Mouse (Mus musculus): ENCODE measurements at regions not wholly inside any gene's neighbourhood (a gene's known extent, or its start where the extent isn't known, plus 50 kb on each side); places are given as distances from the start of the nearest gene placed in this dataset.

DNA sequence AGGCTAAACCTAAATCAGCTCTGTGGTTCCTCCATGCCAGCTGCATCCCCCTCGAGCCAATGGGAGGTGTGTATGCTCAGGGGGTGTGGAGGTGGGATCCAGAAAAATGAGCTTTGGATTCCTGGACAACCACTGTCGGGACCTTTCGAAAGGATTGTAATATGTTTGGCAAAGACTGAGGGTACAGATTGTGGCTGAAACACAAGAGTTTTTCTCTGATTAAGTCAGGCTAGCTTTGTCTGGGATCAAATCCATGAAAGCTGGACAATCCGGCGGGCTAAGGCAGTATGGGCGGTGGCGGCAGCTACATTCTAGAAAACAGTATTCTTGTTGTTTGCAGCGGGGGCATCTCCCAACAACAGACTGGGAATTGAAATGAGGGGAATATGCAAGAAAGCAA lies 93.2 kb downstream of the 2410131K14Rik start:
- Histone ChIP-seq H3K27ac (no peak overlapping the region), H3K36me3 (no peaks in the 10 kb centered on the region), H3K9ac (no peak overlapping the region), H3K4me2 (replicated peaks) (no peak overlapping the region), H3K4me3 (replicated peaks) (no peak overlapping the region), H3K9me3 (no peaks in the 10 kb centered on the region), H3K27me3 (replicated peaks) (no peaks in the 10 kb centered on the region), H3K4me1 (replicated peaks) (0 out of 2 replicates have a peak, but pooled peaks cover 4% of the 10 kb centered on the region)
- 90% methylated on average over 8 of the region's 8 CpGs for whole genome bisulfite sequencing
- no peak for ATAC-seq

DNA sequence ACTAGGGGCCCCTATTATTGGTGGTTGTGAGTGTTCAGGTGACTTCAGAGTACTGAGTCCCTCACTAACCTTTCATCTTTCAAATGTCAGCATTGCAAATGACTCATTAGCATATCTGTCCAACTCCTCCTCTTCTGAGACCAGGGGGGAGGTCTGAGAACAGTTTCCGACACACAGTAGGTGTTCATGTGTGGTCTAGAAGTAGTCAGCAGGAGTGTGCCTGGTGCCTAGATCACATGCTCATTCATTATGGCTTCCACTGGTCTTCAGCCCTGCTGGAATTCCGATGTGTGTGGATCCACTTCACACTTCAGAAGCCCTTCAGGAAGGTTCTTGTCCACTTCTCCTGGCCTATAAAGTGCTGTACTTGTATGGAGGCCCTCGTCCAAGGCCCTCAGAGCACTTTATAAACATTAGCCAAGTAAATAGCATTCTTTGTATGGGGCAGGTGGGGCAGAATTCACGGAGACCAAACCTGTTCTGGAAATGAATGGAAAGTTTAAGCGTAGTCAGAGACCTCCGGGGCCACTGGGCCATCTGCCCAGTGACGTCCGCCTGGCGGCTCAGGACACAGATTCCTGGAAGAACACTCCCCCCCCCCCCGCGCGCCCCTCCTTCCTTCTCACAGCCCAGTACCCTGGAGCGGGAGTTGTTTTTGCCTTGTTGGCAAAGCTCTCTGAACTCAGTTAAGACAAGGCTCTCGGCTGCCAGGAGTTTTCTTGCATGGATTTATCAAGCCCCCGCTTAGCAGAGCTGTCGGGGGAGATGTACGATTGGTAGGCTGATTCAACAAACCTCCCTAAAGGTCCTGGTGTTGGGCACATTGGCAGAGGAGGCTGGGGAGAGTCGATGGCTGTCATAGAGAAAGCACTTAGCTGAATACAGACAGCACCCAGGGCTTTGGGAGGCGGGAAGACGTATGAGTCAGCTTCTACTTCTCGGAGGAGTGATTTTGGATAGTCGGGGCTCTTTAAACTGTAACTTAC lies 94.9 kb downstream of the 2410131K14Rik start:
- H3K4me3 ChIP-seq (replicated peaks), result no peak overlapping the region
- 0 out of 2 replicates have a peak overlapping the region, but pooled peaks have one; percentile 1 for H3K27ac ChIP-seq
- no peak overlapping the region for H3K9ac ChIP-seq
- peaks cover 10% of the 10 kb centered on the region for H3K4me1 ChIP-seq (replicated peaks)
- no peaks in the 10 kb centered on the region for H3K36me3 ChIP-seq
- ATAC-seq, result peak; percentile 77
- H3K27me3 ChIP-seq (replicated peaks), result no peaks in the 10 kb centered on the region
- no peak overlapping the region for H3K4me2 ChIP-seq (replicated peaks)
- WGBS, result 35% methylated on average over 22 of the region's 22 CpGs
- no peaks in the 10 kb centered on the region for H3K9me3 ChIP-seq

DNA sequence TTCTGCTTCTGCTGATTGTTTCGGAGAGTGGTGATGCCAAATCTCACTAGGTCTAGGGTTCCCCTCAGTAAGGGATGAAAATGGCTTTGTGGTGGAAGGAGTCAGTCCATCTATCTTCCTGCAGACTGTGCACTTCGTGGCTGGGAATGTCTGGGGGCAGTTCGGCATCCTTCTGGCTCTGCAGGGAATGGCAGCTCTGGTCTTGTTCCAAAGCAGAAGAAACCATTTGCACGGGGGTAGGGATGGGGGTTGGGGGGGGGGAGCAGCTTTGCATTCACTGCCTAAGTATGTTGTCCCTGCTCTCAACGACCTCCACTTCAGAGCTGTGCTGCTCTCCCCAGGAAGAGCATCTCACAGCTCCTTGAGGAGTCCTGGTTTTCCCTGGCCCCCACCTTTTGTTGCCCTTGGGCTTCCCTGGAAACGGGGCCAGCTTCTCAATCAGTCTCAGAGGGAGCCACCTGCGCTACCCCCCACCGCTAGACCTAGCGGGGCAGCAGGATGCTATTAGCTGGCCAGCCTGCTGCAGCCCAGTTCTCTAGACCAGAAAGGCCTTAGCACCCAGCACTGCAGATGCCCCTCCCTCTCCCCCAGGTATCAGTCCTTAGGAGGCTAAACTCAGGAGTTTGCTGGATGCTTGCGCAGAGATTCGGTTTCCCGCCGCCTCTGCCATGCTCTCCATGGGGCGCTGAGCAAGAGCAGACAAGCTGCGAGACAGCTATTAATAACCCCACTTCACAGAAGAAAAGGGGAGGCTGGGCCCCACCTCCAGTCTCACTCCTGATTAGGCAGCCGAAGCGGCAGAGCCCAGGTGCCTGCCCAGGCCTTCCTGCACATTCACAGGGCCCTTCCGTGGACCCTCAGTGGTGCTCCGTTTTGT lies 98.7 kb downstream of the 2410131K14Rik start:
- Histone ChIP-seq H3K4me2 (replicated peaks) (no peak overlapping the region), H3K27ac (no peak overlapping the region), H3K27me3 (replicated peaks) (no peaks in the 10 kb centered on the region), H3K4me3 (replicated peaks) (no peak overlapping the region), H3K9ac (no peak overlapping the region), H3K9me3 (no peaks in the 10 kb centered on the region), H3K4me1 (replicated peaks) (peaks cover 10% of the 10 kb centered on the region), H3K36me3 (no peaks in the 10 kb centered on the region)
- 22% methylated on average over 19 of the region's 19 CpGs for WGBS
- peak; percentile 38 for ATAC-seq

DNA sequence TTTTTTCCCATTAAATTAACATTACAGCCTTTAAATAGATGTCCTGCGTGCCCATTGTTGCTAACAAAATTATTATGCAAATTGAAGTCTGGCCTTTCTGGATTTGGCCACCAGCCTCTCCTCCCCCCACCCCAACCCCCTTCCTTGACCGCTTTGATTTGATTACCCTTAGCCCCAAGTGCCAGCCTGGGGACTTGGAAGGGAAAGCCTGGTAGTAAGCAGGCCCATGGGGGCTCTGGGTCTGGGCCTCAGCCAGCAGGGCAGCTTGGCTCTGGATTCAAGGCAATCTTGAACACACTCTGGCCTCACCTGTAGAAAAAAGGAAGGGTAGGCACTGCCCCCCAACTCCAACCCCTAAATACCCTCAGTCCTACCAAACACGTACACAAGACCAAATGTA lies 100.2 kb downstream of the 2410131K14Rik start:
- WGBS, result 75% methylated on average over 3 of the region's 3 CpGs
- Histone ChIP-seq H3K27me3 (replicated peaks) (no peaks in the 10 kb centered on the region), H3K4me1 (replicated peaks) (peaks cover 7% of the 10 kb centered on the region), H3K9me3 (no peaks in the 10 kb centered on the region), H3K4me3 (replicated peaks) (no peak overlapping the region), H3K36me3 (no peaks in the 10 kb centered on the region), H3K4me2 (replicated peaks) (no peak overlapping the region), H3K27ac (no peak overlapping the region), H3K9ac (no peak overlapping the region)
- ATAC-seq, result no peak

DNA sequence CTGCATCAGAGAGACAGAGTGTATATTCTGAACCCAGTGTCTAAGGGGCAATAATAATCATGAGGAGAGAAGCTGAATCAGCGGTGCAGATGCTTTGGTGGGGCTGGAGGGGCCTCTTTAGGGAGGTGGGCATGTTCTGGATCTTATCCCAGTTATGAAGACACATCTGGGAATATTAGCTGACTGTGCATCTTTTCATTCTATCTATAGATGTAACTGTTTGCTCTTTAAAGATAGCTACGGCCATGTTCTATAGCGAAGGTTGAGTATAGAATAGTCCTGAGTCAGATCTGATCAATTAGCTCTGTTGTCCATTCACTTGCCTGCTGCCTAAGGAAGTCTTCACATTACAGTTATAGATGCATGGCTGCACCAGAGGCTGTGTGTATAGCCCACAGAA lies 104.0 kb downstream of the 2410131K14Rik start:
- Histone ChIP-seq H3K27ac (no peak overlapping the region), H3K9ac (no peak overlapping the region), H3K4me1 (replicated peaks) (peaks cover 10% of the 10 kb centered on the region), H3K4me3 (replicated peaks) (no peak overlapping the region), H3K27me3 (replicated peaks) (no peaks in the 10 kb centered on the region), H3K9me3 (no peaks in the 10 kb centered on the region), H3K4me2 (replicated peaks) (no peak overlapping the region), H3K36me3 (no peaks in the 10 kb centered on the region)
- no peak for ATAC-seq
- 82% methylated on average over 3 of the region's 3 CpGs for WGBS

DNA sequence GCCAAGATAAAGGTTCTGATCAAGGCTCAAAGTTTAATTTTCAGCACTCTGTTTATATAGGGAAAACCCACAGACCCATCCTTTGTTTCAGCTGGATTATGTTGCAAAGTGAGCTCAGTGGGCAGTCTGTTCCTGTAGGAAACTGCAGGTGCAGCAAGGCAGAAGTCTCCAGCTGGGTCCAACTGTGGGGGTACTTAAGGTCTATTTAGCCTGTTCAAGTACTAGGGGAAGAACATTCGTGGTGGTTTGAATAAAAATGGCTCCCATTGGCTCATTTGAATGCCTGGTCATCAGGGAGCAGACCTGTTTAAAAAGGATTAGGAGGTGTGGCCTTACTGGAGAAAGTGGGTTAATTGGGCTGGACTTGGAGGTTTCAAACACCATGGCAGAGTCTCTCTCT lies 106.3 kb downstream of the 2410131K14Rik start:
- H3K27ac ChIP-seq, result no peak overlapping the region
- no peak overlapping the region for H3K9ac ChIP-seq
- no peaks in the 10 kb centered on the region for H3K36me3 ChIP-seq
- peaks cover 13% of the 10 kb centered on the region; the same call in 1 of the 2 replicates for H3K4me1 ChIP-seq (replicated peaks)
- H3K4me2 ChIP-seq (replicated peaks), result no peak overlapping the region
- no peaks in the 10 kb centered on the region for H3K9me3 ChIP-seq
- H3K4me3 ChIP-seq (replicated peaks), result no peak overlapping the region
- no peaks in the 10 kb centered on the region for H3K27me3 ChIP-seq (replicated peaks)
- 50% methylated on average over 1 of the region's 1 CpGs for WGBS
- no peak for ATAC-seq

DNA sequence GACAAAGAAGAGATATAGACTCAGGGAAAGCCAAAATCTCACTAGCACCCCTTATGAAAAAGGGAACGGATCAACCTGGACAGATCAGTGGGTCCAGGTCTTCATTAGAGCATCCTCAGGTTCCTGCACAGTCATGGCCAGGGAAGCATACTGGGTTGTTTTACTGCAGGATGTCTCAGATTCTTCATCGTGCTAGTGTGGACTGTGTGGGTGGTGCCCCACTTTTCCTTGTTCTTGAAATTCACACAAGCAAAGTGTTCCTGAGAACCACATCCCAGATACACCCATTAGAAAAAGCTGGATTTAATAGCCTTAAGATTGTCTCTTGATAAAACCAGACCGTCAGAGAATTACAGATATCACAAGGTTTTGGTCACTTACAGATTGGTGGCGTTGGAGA lies 107.1 kb downstream of the 2410131K14Rik start:
- no peak for ATAC-seq
- Histone ChIP-seq H3K27me3 (replicated peaks) (no peaks in the 10 kb centered on the region), H3K4me1 (replicated peaks) (peaks cover 13% of the 10 kb centered on the region; the same call in 1 of the 2 replicates), H3K4me3 (replicated peaks) (no peak overlapping the region), H3K9ac (no peak overlapping the region), H3K27ac (no peak overlapping the region), H3K36me3 (no peaks in the 10 kb centered on the region), H3K4me2 (replicated peaks) (no peak overlapping the region), H3K9me3 (no peaks in the 10 kb centered on the region)
- WGBS, result 88% methylated on average over 4 of the region's 4 CpGs

DNA sequence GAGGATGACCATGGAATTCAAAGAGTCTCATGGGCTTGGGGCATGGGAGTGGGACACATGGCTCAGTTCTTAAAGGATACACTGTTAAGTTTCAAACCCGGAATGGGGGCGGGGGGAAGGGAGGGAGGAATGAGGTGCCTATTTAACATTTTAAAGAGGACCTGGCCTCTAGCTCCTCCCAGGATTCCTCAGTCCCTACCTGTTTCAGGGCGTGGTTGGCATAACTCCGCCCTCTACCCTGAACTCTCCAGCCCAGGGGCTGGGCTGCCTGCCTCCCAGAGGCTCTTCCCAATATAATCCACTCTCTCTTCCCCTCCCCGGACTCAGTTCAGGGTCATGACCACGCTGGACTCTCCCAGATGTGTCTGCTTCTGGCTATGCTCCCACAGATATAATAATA lies 108.0 kb downstream of the 2410131K14Rik start:
- H3K27me3 ChIP-seq (replicated peaks), result no peaks in the 10 kb centered on the region
- H3K27ac ChIP-seq, result no peak overlapping the region
- no peaks in the 10 kb centered on the region for H3K36me3 ChIP-seq
- WGBS, result 40% methylated on average over 6 of the region's 6 CpGs
- H3K4me2 ChIP-seq (replicated peaks), result no peak overlapping the region
- no peaks in the 10 kb centered on the region for H3K9me3 ChIP-seq
- no peak overlapping the region for H3K4me3 ChIP-seq (replicated peaks)
- peaks cover 13% of the 10 kb centered on the region; the same call in 1 of the 2 replicates for H3K4me1 ChIP-seq (replicated peaks)
- H3K9ac ChIP-seq, result no peak overlapping the region
- no peak for ATAC-seq

DNA sequence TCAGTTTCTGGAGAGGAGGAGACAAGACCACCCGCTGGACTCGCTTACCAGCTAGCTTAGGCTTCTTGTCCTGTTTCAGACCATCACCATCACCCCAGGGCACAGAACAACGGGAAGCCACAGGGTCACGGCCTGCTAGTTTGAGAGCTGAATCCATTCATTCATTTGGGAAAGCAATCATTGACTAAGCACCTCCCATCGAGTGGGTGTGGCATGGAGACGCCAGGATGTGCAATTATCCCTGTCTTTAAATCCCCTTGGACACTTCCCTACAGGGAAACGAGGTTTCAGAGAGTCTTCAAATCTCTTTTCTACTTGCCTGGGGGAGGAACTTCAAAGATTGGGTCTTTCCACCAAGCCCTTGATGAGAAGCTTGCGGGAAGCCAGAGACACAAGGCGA lies 108.7 kb downstream of the 2410131K14Rik start:
- Histone ChIP-seq H3K4me2 (replicated peaks) (peak overlapping the region; percentile 1; the same call in 1 of the 2 replicates), H3K27me3 (replicated peaks) (no peaks in the 10 kb centered on the region), H3K9ac (no peak overlapping the region), H3K4me3 (replicated peaks) (no peak overlapping the region), H3K27ac (no peak overlapping the region), H3K9me3 (no peaks in the 10 kb centered on the region), H3K36me3 (no peaks in the 10 kb centered on the region), H3K4me1 (replicated peaks) (peaks cover 13% of the 10 kb centered on the region; the same call in 1 of the 2 replicates)
- ATAC-seq, result no peak
- 31% methylated on average over 9 of the region's 9 CpGs for WGBS

DNA sequence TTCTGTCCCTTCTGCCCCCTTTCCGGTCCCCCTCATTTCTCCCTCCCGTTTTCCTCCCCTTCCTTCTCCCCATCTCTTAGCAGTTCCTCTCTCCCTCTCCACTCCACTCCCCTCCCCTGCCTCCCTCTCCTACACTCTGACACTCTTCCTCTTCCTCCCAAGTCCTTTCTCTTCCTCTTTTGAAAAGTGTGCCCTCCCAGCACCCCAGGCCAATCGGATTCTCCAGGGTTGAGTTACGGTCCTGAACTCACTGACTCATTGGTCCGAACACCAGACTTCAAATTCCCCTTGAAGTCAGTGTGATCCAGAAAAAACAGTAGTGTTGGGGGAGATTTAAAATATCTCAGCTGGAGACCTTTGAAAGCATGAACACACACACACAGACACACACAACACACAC lies 109.1 kb downstream of the 2410131K14Rik start:
- no peak overlapping the region for H3K27ac ChIP-seq
- no peak overlapping the region for H3K9ac ChIP-seq
- peaks cover 13% of the 10 kb centered on the region; the same call in 1 of the 2 replicates for H3K4me1 ChIP-seq (replicated peaks)
- H3K36me3 ChIP-seq, result no peaks in the 10 kb centered on the region
- no peaks in the 10 kb centered on the region for H3K27me3 ChIP-seq (replicated peaks)
- WGBS, result 38% methylated on average over 5 of the region's 5 CpGs
- ATAC-seq, result peak; percentile 28; the same call in 1 of the 2 replicates
- no peak overlapping the region for H3K4me3 ChIP-seq (replicated peaks)
- peak overlapping the region; percentile 1; the same call in 1 of the 2 replicates for H3K4me2 ChIP-seq (replicated peaks)
- H3K9me3 ChIP-seq, result no peaks in the 10 kb centered on the region

DNA sequence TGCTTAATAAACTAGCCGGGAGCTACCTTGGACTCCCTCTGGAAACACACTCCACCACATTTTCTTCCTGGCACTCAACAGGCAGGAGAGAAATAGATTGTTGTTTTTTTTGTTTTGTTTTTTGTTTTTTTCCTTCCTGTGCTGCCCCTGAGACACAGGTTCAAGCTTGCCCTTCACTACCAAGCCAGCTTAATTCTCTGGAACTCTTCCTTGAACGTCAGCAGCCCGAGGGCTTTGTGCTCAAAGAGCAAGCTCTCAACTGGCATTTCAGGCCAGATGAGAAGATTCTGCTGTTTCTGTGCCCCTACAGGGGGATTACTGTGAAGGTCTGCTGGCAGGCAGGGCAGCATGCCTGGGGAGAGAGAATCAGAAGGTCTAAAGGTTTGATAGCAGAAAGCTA lies 109.8 kb downstream of the 2410131K14Rik start:
- peaks cover 13% of the 10 kb centered on the region; the same call in 1 of the 2 replicates for H3K4me1 ChIP-seq (replicated peaks)
- WGBS, result 37% methylated on average over 3 of the region's 3 CpGs
- no peak for ATAC-seq
- H3K4me3 ChIP-seq (replicated peaks), result no peak overlapping the region
- H3K9me3 ChIP-seq, result no peaks in the 10 kb centered on the region
- H3K27me3 ChIP-seq (replicated peaks), result no peaks in the 10 kb centered on the region
- no peak overlapping the region for H3K9ac ChIP-seq
- no peak overlapping the region for H3K27ac ChIP-seq
- no peaks in the 10 kb centered on the region for H3K36me3 ChIP-seq
- no peak overlapping the region for H3K4me2 ChIP-seq (replicated peaks)

DNA sequence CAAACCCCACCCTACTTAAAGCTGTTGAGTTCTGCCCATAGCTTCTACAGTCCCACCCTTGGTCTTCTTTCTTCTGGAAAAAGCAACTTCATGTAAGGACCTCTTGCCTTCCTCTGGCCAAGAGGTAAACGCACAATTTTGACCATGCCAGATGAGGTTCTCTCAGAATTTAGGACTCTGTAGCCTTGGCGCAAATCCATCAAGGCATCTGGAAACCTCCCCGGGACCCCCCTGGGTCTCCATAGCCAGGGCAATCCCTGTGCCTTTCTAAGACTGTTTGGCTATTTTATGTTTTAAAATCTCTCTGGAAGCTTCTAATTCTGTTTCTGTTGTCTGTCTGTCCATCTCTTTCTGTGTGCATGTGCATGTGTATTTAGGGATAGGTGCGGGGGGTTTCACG lies 110.3 kb downstream of the 2410131K14Rik start:
- Histone ChIP-seq H3K4me2 (replicated peaks) (no peak overlapping the region), H3K4me1 (replicated peaks) (peaks cover 13% of the 10 kb centered on the region; the same call in 1 of the 2 replicates), H3K9ac (no peak overlapping the region), H3K27ac (no peak overlapping the region), H3K4me3 (replicated peaks) (no peak overlapping the region), H3K36me3 (no peaks in the 10 kb centered on the region), H3K27me3 (replicated peaks) (no peaks in the 10 kb centered on the region), H3K9me3 (no peaks in the 10 kb centered on the region)
- ATAC-seq, result no peak
- WGBS, result 75% methylated on average over 5 of the region's 5 CpGs

Measured in intestine, embryonic 15.5 days (tissue).